In the genomic region with DNA sequence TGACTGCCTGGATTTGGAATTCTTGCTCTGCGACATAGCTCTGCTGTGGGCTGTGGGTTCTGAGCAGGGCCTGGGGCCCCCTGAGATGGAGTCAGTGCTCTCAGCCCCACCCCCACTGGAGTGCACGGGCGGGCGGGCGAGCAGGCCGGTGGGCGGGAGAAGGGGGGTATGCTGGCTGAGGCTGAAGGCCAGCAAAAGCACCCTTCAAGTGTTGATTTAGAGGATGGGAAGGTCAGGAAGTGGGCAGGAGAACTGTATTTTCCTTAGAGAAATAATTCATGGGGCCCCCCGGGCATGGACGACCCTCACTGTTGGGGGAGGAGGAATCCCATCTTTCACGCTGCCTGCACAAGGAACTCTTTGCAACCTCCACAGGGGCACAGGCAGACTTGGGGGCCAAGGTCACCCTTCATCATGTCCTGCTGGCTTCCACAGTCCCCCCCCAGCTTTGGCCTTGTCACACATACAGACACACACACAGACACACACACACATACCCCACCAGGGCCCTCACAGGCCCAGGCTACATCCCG, we compare ENCODE assay signal across 9 mouse cellular contexts. TPM values are rescaled to one million over a fixed set of nuclear protein-coding genes. Genes with fewer than 3 reads are reported as not detected.
DNase-seq lines count a peak whose midpoint lies in the region; ATAC-seq lines count a peak whose summit lies in the region.
"Had no signal": no experiment of that assay in that cellular context is flagged by ENCODE, and none has a peak within 500 bp of the region (broad histone marks: within the 10 kb centered on the region; RNA-seq: fewer than 3 reads in every experiment).

No protein-coding gene starts in this region.

- peak overlapping the region; percentile 90 for H3K27ac ChIP-seq in kidney, embryonic 16.5 days (ENCODE audit: low read length)
- peak overlapping the region; percentile 68 for H3K27ac ChIP-seq in intestine, embryonic 16.5 days (ENCODE audit: low read length)
- no peak overlapping the region for H3K27ac ChIP-seq in neural tube, embryonic 12.5 days

- no peaks in the 10 kb centered on the region for H3K36me3 ChIP-seq in kidney, embryonic 16.5 days (ENCODE audit: insufficient read depth, low read length)
- no peaks in the 10 kb centered on the region for H3K36me3 ChIP-seq in intestine, embryonic 16.5 days (ENCODE audit: control insufficient read depth, insufficient read depth, low read length)
- H3K36me3 ChIP-seq in neural tube, embryonic 12.5 days: peaks cover 3% of the 10 kb centered on the region; the same call in 1 of the 2 replicates

- H3K4me3 ChIP-seq in kidney, embryonic 16.5 days (ENCODE audit: low read length): no peak overlapping the region
- H3K4me3 ChIP-seq in intestine, embryonic 16.5 days (ENCODE audit: low read length): no peak overlapping the region
- no peak overlapping the region for H3K4me3 ChIP-seq in neural tube, embryonic 12.5 days

- no peaks in the 10 kb centered on the region for H3K9me3 ChIP-seq in kidney, embryonic 16.5 days (ENCODE audit: low read length)
- no peaks in the 10 kb centered on the region for H3K9me3 ChIP-seq in intestine, embryonic 16.5 days (ENCODE audit: control insufficient read depth, low read length)
- no peaks in the 10 kb centered on the region for H3K9me3 ChIP-seq in neural tube, embryonic 12.5 days

- no peak overlapping the region for H3K4me2 ChIP-seq in kidney, embryonic 16.5 days (replicated peaks; ENCODE audit: low read depth, low read length)
- H3K4me2 ChIP-seq in intestine, embryonic 16.5 days (ENCODE audit: low read depth, low read length): no peak overlapping the region
- peak overlapping the region; percentile 29 for H3K4me2 ChIP-seq in neural tube, embryonic 12.5 days (replicated peaks)

- peak overlapping the region; percentile 54 for H3K9ac ChIP-seq in kidney, embryonic 16.5 days (replicated peaks; ENCODE audit: low read length)
- H3K9ac ChIP-seq in intestine, embryonic 16.5 days (ENCODE audit: low read depth, low read length): peak overlapping the region; percentile 64
- H3K9ac ChIP-seq in neural tube, embryonic 12.5 days: 0 out of 2 replicates have a peak overlapping the region, but pooled peaks have one; percentile 26

- peaks cover 58% of the 10 kb centered on the region for H3K4me1 ChIP-seq in kidney, embryonic 16.5 days (ENCODE audit: insufficient read depth, low read length)
- peaks cover 48% of the 10 kb centered on the region for H3K4me1 ChIP-seq in intestine, embryonic 16.5 days (ENCODE audit: control insufficient read depth, insufficient read depth, low read length)
- peaks cover 46% of the 10 kb centered on the region for H3K4me1 ChIP-seq in neural tube, embryonic 12.5 days

- no peaks in the 10 kb centered on the region for H3K27me3 ChIP-seq in kidney, embryonic 16.5 days (ENCODE audit: insufficient read depth, low read length)
- H3K27me3 ChIP-seq in intestine, embryonic 16.5 days (replicated peaks; ENCODE audit: control insufficient read depth, insufficient read depth, low read length): no peaks in the 10 kb centered on the region
- H3K27me3 ChIP-seq in neural tube, embryonic 12.5 days (replicated peaks): no peaks in the 10 kb centered on the region; the same call in 1 of the 2 replicates

- peak; percentile 84 for ATAC-seq in kidney, embryonic 16.5 days (ENCODE audit: low FRiP score, low TSS enrichment)
- peak; percentile 33 for ATAC-seq in intestine, embryonic 16.5 days
- peak; percentile 64 for ATAC-seq in neural tube, embryonic 12.5 days (ENCODE audit: low FRiP score, low read depth)
- ATAC-seq in monocyte, adult 5-6 weeks (replicated peaks; ENCODE audit: insufficient number of reproducible peaks, low FRiP score, low TSS enrichment, poor library complexity, severe bottlenecking): no peak

- 4% methylated on average over 11 of the region's 11 CpGs for WGBS in kidney, embryonic 16.5 days
- 20% methylated on average over 11 of the region's 11 CpGs for WGBS in intestine, embryonic 16.5 days
- 4% methylated on average over 11 of the region's 11 CpGs for WGBS in neural tube, embryonic 12.5 days

- DNase-seq in adrenal gland, postnatal 10 days: peak; percentile 26
- DNase-seq in adrenal gland, adult 18-20 months (ENCODE audit: low spot score in 2 of 2): no peak
- DNase-seq in kidney, adult 9 months: no peak
- no peak for DNase-seq in urinary bladder, postnatal 36 days (ENCODE audit: low spot score in 2 of 2)
- DNase-seq: right cerebral cortex, postnatal 4 days had no signal

RNA-seq across cellular contexts. Expression of a gene that starts 10.4 kb away (rescaled TPM):
- 10 to 100 TPM in 1 of 2 experiments, 1 to 10 TPM in 1; 5.1 to 15.8 TPM for total RNA-seq in adrenal gland, postnatal 10 days (2021)
- total RNA-seq in adrenal gland, adult 18-20 months (2021): 1 to 10 TPM; 2.9 to 3.0 TPM
- 24.4 and 24.6 TPM in 2 replicates for polyA plus RNA-seq in kidney, embryonic 16.5 days (2015; fragmentation: Nextera tagmentation; extraction: Ambion mirVana)
- 50.3 and 58.1 TPM in 2 replicates for polyA plus RNA-seq in intestine, embryonic 16.5 days (2015; fragmentation: Nextera tagmentation; extraction: Ambion mirVana)
- 13.5 and 14.7 TPM in 2 replicates for polyA plus RNA-seq in neural tube, embryonic 12.5 days (2016; fragmentation: Nextera tagmentation; extraction: Ambion mirVana)
- 9.7 to 34.1 TPM (median 22.6 TPM) in 3 replicates for total RNA-seq in monocyte, adult 5-6 weeks (2017)

RNA-seq across cellular contexts. Expression of a gene that starts 44.2 kb away (rescaled TPM):
- 1,000 to 10,000 TPM in 1 of 2 experiments, 100 to 1,000 TPM in 1; 272 to 1,179 TPM for total RNA-seq in adrenal gland, postnatal 10 days (2021)
- 10 to 100 TPM in 1 of 2 experiments, under 1 TPM in 1; 0.83 to 16.2 TPM for total RNA-seq in adrenal gland, adult 18-20 months (2021)
- 14.2 and 17.2 TPM in 2 replicates for polyA plus RNA-seq in kidney, embryonic 16.5 days (2015; fragmentation: Nextera tagmentation; extraction: Ambion mirVana)
- polyA plus RNA-seq in intestine, embryonic 16.5 days (2015; fragmentation: Nextera tagmentation; extraction: Ambion mirVana): 2.1 and 3.2 TPM in 2 replicates
- polyA plus RNA-seq in neural tube, embryonic 12.5 days (2016; fragmentation: Nextera tagmentation; extraction: Ambion mirVana): 5.7 and 8.7 TPM in 2 replicates
- total RNA-seq in monocyte, adult 5-6 weeks (2017): 13.6 to 16.7 TPM (median 15.5 TPM) in 3 replicates

Comparison
In these comparisons a context has a peak if more than half of its experiments do, and no peak if none do; other contexts are left out.
1. RNA of a gene that starts 44.2 kb away (total RNA-seq): 272 to 1,179 TPM in adrenal gland, postnatal 10 days; 0.83 to 16.2 TPM in adrenal gland, adult 18-20 months and 13.6 to 16.7 TPM in monocyte, adult 5-6 weeks; every median in the first group is over 10 times any median in the second.
2. Peak in every context shown above with its lines, with median percentiles within 50 percentile points of each other: H3K9ac ChIP-seq.